Mouse (Mus musculus) heart, embryonic 12.5 days (tissue): Measurements from ENCODE around the gene Saysd1. TPM values are rescaled to one million over a fixed set of nuclear protein-coding genes. Genes with fewer than 3 reads are reported as not detected.

Source experiments
- ATAC-seq: fragments of 200-750 bp; cut with Nextera tagmentation; 2 replicates; pipeline ENCODE4 v1.8.0; 2017; ENCODE audit warnings: moderate TSS enrichment, moderate library complexity; ENCODE audit not compliant: insufficient number of reproducible peaks, low FRiP score
- H3K27ac ChIP-seq: fragments of 300-500 bp; sonication (generic); 2 replicates; pipeline ENCODE4 v1.5.1; 2016; ENCODE audit warnings: mild to moderate bottlenecking, moderate library complexity; ENCODE audit not compliant: poor library complexity, severe bottlenecking
- H3K27me3 ChIP-seq: fragments of 300-500 bp; sonication (generic); replicated peaks from 2 replicates; pipeline ENCODE4 v1.6.1; 2016; ENCODE audit warnings: mild to moderate bottlenecking, moderate library complexity
- H3K36me3 ChIP-seq: fragments of 300-500 bp; sonication (generic); 2 replicates; pipeline ENCODE4 v1.6.1; 2016; ENCODE audit warnings: mild to moderate bottlenecking, moderate library complexity
- H3K4me1 ChIP-seq: fragments of 300-500 bp; sonication (generic); replicated peaks from 2 replicates; pipeline ENCODE4 v1.6.1; 2016; ENCODE audit warnings: mild to moderate bottlenecking
- H3K4me2 ChIP-seq: fragments of 300-500 bp; sonication (generic); 2 replicates; pipeline ENCODE4 v1.6.1; 2016; ENCODE audit warnings: mild to moderate bottlenecking, moderate library complexity
- H3K4me3 ChIP-seq: fragments of 300-500 bp; sonication (generic); 2 replicates; pipeline ENCODE4 v1.5.1; 2016; ENCODE audit warnings: mild to moderate bottlenecking
- H3K9ac ChIP-seq: fragments of 300-500 bp; sonication (generic); 2 replicates; pipeline ENCODE4 v1.6.1; 2016; ENCODE audit warnings: mild to moderate bottlenecking, moderate library complexity
- H3K9me3 ChIP-seq: fragments of 300-500 bp; sonication (generic); replicated peaks from 2 replicates; pipeline ENCODE4 v1.6.1; 2016; ENCODE audit warnings: mild to moderate bottlenecking, moderate library complexity
- WGBS: fragments of 180-500 bp; shearing (Covaris S2); methylation state at CpG from one replicate; pipeline ENCODE4 v1.1.7; 2016; 5-methylcytosine and 5-hydroxymethylcytosine counted together
- polyA plus RNA-seq: library from polyadenylated mRNA; unstranded; fragments of >200 nt; fragmentation: Nextera tagmentation; extraction: Ambion mirVana; gene quantifications from 2 replicates; pipeline ENCODE4 v1.2.1, GENCODE M21; 2016

Gene Saysd1
- polyA plus RNA-seq, 1 experiment from 2014 or later, result 7.9 TPM

- no peak overlapping the region for H3K4me2 ChIP-seq
- no peak for ATAC-seq
- 82% methylated on average over 10 of the region's 10 CpGs for WGBS
Observed at GRCm38 (mm10) chr14:20134965-20135671, 3.2 kb downstream of the Saysd1 start.

DNA sequence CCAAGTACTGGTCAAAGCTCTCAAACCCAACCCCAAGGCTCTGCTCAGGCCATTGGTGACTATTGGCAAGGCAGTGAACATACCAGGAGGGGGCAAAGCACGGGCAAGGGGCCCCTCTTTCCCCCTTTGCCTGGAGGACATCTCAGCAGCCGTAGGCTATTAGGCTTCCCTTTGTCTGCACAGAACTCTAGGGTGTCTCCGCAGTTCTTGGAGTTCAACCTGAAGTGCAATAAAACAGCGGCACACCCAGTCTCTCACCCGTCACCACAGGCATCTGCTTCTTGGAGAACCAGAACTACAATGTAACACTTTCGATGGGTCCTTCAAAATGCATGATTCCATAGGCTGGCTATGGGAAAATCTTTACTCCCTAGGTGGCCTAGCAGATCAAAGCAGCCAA is 10.2 kb downstream of the Saysd1 start:
- no peaks in the 10 kb centered on the region for H3K27me3 ChIP-seq
- H3K36me3 ChIP-seq, result no peaks in the 10 kb centered on the region
- H3K4me2 ChIP-seq, result no peak overlapping the region
- 81% methylated on average over 6 of the region's 6 CpGs for WGBS
- 0 out of 2 replicates have a peak, but pooled peaks cover 5% of the 10 kb centered on the region for H3K4me1 ChIP-seq
- no peak overlapping the region for H3K9ac ChIP-seq
- H3K27ac ChIP-seq, result no peak overlapping the region
- H3K4me3 ChIP-seq, result no peak overlapping the region
- no peak for ATAC-seq
- H3K9me3 ChIP-seq, result no peaks in the 10 kb centered on the region

More at GRCm38 (mm10) chr14:20134965-20135671, 3.2 kb downstream of the Saysd1 start:
- no peak overlapping the region for H3K4me3 ChIP-seq
- no peaks in the 10 kb centered on the region for H3K27me3 ChIP-seq
- H3K27ac ChIP-seq, result no peak overlapping the region
- H3K4me1 ChIP-seq, result 0 out of 2 replicates have a peak, but pooled peaks cover 5% of the 10 kb centered on the region
- H3K9ac ChIP-seq, result no peak overlapping the region
- H3K36me3 ChIP-seq, result no peaks in the 10 kb centered on the region
- H3K9me3 ChIP-seq, result no peaks in the 10 kb centered on the region

GRCm38 (mm10) chr14:20127406-20128087 is 10.8 kb downstream of the Saysd1 start:
- Histone ChIP-seq H3K36me3 (no peaks in the 10 kb centered on the region), H3K9ac (no peak overlapping the region)

GRCm38 (mm10) chr14:20120868-20121267 is 17.5 kb downstream of the Saysd1 start:
- ATAC-seq, result no peak
- WGBS, result 61% methylated on average over 5 of the region's 5 CpGs
- Histone ChIP-seq H3K9ac (no peak overlapping the region), H3K9me3 (no peaks in the 10 kb centered on the region), H3K4me2 (no peak overlapping the region), H3K36me3 (no peaks in the 10 kb centered on the region), H3K4me3 (no peak overlapping the region), H3K4me1 (peaks cover 13% of the 10 kb centered on the region; the same call in 1 of the 2 replicates), H3K27me3 (no peaks in the 10 kb centered on the region), H3K27ac (no peak overlapping the region)

More at GRCm38 (mm10) chr14:20127406-20128087, 10.8 kb downstream of the Saysd1 start:
- H3K4me2 ChIP-seq, result no peak overlapping the region
- no peaks in the 10 kb centered on the region for H3K27me3 ChIP-seq
- 0 out of 2 replicates have a peak, but pooled peaks cover 5% of the 10 kb centered on the region for H3K4me1 ChIP-seq
- H3K4me3 ChIP-seq, result no peak overlapping the region
- 70% methylated on average over 15 of the region's 15 CpGs for WGBS
- no peak overlapping the region for H3K27ac ChIP-seq
- ATAC-seq, result no peak
- no peaks in the 10 kb centered on the region for H3K9me3 ChIP-seq

DNA sequence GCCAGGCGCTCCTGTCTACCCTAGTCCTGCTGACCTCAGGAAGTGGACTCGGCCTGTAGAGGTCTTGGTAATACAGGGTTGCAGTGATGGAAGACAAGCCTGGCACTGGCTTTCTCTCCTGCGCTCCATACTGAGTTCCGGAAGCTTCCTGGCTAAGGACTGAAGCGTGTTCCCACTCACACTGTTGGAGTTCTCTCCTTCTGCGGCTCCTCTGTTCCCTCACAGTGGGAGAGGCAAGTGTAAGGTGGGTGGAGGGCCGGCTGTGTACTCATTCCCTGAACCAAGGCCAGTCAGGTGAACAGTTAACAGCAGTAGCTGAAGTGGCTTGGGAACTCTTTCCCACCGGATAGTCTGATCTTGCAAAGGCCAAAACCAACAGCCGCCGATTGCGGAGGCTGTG is 18.3 kb downstream of the Saysd1 start:
- Histone ChIP-seq H3K4me2 (no peak overlapping the region), H3K27me3 (no peaks in the 10 kb centered on the region), H3K4me1 (peaks cover 13% of the 10 kb centered on the region; the same call in 1 of the 2 replicates), H3K36me3 (no peaks in the 10 kb centered on the region), H3K9ac (no peak overlapping the region), H3K4me3 (no peak overlapping the region), H3K9me3 (no peaks in the 10 kb centered on the region), H3K27ac (no peak overlapping the region)
- ATAC-seq, result no peak
- WGBS, result 85% methylated on average over 11 of the region's 11 CpGs

DNA sequence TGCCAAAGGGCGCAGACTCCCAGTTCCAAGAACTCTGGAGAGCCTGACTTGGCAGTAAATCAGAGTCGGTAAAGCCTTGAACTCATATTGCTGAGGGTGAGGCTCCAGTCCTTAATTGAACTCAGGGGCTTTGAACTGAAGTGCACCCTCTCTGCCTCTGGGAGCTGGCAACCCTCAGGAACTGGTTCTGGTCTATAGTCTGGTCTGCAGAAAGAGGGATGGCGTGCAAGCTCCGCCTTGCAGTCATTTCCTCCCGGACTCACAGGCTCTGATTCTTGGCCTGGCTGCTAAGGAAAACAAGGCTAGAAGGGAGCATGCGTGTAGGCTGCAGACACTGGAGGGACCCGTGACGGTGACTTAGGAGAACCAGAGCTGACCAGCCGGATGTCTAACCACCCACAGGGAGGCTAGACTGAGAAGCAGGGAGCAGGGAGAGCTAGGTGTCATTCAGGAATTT is 22.2 kb downstream of the Saysd1 start:
- H3K27me3 ChIP-seq, result no peaks in the 10 kb centered on the region
- peak; percentile 10; the same call in 1 of the 2 replicates for ATAC-seq
- 49% methylated on average over 9 of the region's 9 CpGs for WGBS
- H3K36me3 ChIP-seq, result no peaks in the 10 kb centered on the region
- no peak overlapping the region for H3K4me3 ChIP-seq
- H3K4me2 ChIP-seq, result no peak overlapping the region
- H3K9ac ChIP-seq, result no peak overlapping the region
- no peak overlapping the region for H3K27ac ChIP-seq
- no peaks in the 10 kb centered on the region for H3K9me3 ChIP-seq
- H3K4me1 ChIP-seq, result peaks cover 17% of the 10 kb centered on the region; the same call in 1 of the 2 replicates

- Histone ChIP-seq H3K27me3 (no peaks in the 10 kb centered on the region), H3K4me2 (no peak overlapping the region), H3K36me3 (no peaks in the 10 kb centered on the region), H3K9ac (no peak overlapping the region), H3K9me3 (no peaks in the 10 kb centered on the region), H3K27ac (no peak overlapping the region), H3K4me3 (no peak overlapping the region), H3K4me1 (peaks cover 11% of the 10 kb centered on the region; the same call in 1 of the 2 replicates)
- ATAC-seq, result no peak
- 82% methylated on average over 6 of the region's 6 CpGs for WGBS
Observed at GRCm38 (mm10) chr14:20114951-20115350, 23.4 kb downstream of the Saysd1 start.

- Histone ChIP-seq H3K9me3 (no peaks in the 10 kb centered on the region), H3K27ac (no peak overlapping the region), H3K4me3 (no peak overlapping the region), H3K36me3 (no peaks in the 10 kb centered on the region), H3K4me1 (peaks cover 11% of the 10 kb centered on the region; the same call in 1 of the 2 replicates), H3K4me2 (no peak overlapping the region), H3K27me3 (no peaks in the 10 kb centered on the region), H3K9ac (no peak overlapping the region)
- WGBS, result 2% methylated on average over 6 of the region's 6 CpGs
- no peak; the same call in 1 of the 2 replicates for ATAC-seq
Observed at GRCm38 (mm10) chr14:20113964-20114363, 24.4 kb downstream of the Saysd1 start.

DNA sequence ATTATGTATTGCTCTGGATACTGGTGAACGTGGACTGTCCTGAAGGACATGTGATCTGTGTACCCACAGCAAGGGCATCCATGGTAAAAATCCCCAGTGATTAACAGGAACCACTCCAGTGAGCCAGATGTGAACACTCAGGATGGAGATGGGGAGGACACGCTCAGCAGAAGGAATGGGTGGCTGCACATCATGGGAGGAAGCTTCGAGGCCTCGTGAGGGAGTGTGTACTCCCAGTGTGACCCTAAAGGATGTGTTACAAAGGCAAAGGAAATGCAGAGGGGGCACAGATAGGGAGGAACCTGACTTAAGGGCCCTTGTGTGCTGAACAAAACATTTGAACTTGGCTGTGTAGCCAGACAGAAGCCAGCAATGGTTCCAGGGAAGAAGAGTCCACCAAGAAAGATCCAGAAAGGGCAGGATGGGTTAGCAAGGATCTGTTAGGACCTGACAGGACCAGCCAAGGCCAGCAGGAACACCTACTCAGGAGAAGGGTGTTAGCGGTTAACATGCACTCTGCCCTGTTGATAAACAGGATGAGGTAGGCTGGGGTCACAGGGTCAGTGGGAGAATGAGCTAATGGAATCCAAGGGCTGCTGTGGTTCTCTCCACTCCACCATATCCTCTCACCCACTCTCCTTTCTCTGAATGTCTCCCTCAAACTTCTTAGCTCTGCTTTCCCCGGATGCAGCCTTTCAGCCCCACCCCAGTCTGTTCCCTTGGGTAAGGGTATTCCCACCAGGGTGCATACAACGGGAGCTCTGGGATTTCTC is 25.0 kb downstream of the Saysd1 start:
- ATAC-seq, result no peak
- Histone ChIP-seq H3K4me1 (peaks cover 11% of the 10 kb centered on the region; the same call in 1 of the 2 replicates), H3K27me3 (no peaks in the 10 kb centered on the region), H3K36me3 (no peaks in the 10 kb centered on the region), H3K27ac (no peak overlapping the region), H3K9ac (no peak overlapping the region), H3K4me3 (no peak overlapping the region), H3K4me2 (no peak overlapping the region), H3K9me3 (no peaks in the 10 kb centered on the region)
- 48% methylated on average over 7 of the region's 7 CpGs for WGBS

GRCm38 (mm10) chr14:20112218-20112617 is 26.1 kb downstream of the Saysd1 start:
- 62% methylated on average over 3 of the region's 3 CpGs for WGBS

DNA sequence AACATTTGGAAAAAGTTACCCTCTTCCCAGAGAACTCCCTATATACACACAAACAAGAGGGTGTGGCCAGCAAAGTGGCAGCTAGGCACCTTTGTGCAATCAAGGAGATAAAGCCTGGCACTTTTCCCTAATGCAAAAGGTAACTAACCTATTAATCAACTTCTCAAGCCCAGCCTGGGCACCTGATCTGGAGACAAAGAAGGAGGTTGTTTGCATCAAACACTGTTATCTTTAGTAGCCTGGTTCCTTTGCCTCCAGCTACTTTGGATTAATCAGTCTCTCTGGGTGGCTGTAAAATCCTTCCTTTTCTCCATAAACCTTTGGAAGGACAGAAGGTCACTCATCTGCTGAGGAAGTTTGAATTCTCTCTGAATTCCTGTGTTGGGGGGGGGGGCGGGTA is 27.4 kb downstream of the Saysd1 start:
- Histone ChIP-seq H3K9me3 (no peaks in the 10 kb centered on the region), H3K36me3 (no peaks in the 10 kb centered on the region), H3K4me1 (0 out of 2 replicates have a peak, but pooled peaks cover 3% of the 10 kb centered on the region), H3K27ac (no peak overlapping the region), H3K27me3 (no peaks in the 10 kb centered on the region), H3K9ac (no peak overlapping the region), H3K4me2 (no peak overlapping the region), H3K4me3 (no peak overlapping the region)
- no peak for ATAC-seq
- WGBS, result 60% methylated on average over 1 of the region's 1 CpGs

More at GRCm38 (mm10) chr14:20112218-20112617, 26.1 kb downstream of the Saysd1 start:
- no peak overlapping the region for H3K27ac ChIP-seq
- H3K4me3 ChIP-seq, result no peak overlapping the region
- peaks cover 9% of the 10 kb centered on the region; the same call in 1 of the 2 replicates for H3K4me1 ChIP-seq
- H3K9ac ChIP-seq, result no peak overlapping the region
- no peaks in the 10 kb centered on the region for H3K9me3 ChIP-seq
- no peaks in the 10 kb centered on the region for H3K36me3 ChIP-seq
- H3K27me3 ChIP-seq, result no peaks in the 10 kb centered on the region
- no peak overlapping the region for H3K4me2 ChIP-seq
- ATAC-seq, result no peak
